Mouse (Mus musculus): ENCODE data around the gene Cox19.

The Cox19 gene

DNA sequence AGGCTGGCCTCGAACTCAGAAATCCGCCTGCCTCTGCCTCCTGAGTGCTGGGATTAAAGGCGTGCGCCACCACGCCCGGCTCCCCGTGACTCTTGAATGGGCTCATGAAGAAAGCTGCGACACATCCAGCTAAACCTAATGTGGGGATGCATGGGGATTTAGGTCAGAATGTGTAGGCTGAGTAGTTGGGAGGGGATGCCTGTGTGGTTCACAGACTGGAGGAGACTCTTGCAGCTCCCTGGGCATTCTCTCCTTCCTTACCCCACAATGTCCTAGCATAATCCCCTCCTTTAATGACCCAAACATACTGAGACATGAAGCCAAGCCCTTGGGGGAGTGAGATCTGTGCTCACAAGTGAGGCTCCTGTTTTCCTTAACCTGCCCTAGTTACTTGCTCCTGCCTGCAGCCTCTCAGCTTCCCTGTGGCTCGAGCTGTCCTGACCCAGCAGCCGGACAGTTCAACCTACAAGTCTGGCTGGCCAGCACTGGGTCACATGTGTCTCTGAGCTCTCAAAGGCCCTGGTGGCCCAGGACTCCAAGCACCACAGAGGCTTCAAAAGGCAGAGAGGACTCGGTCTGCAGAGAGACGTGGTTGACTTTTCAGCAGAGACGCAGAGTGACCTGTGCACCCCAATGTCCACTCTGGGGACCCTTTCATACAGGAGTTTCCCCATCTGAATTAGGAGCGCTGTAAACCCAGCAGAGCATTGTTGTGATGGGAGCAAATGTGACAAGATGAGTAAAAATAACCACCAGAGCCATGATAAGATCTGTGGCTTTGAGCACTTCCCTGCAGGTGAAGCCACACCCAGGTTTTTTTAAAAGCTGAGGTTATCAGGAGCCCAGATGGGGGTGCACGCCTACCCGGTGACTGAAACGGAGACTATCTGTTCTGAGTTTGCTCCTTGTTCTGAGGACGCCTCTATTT, 30.6 kb upstream of the Cox19 start:
- in situ Hi-C loops (cut with MboI, MseI) = no loop called here

DNA sequence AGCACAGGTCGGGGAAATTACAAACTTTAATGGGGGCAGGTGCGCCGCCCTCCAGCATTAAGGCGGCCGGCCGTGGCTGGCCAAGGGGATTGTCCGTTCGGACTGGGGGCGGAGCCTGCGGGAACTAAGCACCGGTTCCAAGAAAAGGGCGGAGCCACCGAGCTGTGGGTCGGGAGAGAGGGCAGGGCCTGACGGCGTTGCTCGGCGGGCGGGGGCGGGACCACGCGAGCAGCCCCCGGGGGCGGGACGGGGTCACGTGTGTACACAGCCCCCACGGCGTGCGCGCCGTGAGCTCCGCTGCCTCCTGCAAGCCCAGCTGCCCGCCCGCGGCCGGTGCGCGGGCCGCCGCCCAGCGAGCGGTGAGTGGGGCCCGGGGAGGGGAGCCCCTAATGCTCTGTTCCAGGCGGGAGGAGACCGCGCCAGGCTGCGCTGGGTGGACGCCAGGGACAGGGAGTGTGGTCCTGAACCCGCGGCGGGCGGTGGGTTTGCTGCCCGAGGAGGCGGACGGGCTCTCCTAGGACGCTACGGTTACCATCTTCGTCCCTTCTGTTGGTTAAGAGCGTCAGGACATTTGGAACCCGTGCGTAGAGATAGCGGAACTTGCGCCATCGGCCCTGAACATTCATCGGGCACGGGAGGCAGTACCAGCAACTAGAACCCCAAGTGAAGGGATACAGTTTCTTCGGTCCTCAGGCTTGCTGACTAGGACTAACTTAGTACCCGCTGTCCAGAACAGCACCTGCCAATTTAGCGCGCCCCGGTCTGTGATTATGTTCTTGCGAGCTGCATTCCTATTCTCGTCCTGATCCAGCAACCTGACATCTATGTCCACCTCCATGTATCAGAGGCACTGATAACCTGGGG, 29.4 kb upstream of the Cox19 start:
- in situ Hi-C loops (cut with MboI, MseI) = no loop called here

DNA sequence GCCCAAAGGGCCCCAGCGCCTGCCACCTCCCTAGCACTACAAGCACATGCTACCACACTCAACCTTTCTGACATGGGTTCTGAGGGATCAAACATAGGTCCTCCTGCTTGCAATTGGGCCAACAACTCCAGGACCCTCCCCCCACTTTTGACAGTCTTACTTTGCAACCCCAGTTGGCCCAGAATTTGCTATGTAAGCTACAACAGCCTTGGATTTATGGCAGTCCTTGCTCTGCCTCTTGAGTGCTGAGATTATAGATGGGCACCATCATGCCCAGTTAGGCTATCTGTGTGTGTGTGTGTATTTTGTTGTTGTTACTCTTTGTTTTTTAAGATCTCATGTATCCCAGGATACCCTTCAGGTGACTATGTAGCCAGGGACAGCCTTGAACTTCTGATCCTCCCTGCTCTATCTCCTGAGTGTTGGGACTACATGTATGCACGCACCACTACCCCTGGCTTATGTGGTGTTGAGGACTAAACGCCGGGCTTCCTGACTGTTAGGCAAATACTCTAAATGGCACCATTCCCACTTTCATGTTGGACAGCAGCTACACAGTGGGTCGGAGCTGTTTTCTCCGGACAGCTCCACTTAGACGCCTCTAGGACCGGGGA, 28.7 kb upstream of the Cox19 start:
- in situ Hi-C loops (cut with MboI, MseI) = no loop called here

DNA sequence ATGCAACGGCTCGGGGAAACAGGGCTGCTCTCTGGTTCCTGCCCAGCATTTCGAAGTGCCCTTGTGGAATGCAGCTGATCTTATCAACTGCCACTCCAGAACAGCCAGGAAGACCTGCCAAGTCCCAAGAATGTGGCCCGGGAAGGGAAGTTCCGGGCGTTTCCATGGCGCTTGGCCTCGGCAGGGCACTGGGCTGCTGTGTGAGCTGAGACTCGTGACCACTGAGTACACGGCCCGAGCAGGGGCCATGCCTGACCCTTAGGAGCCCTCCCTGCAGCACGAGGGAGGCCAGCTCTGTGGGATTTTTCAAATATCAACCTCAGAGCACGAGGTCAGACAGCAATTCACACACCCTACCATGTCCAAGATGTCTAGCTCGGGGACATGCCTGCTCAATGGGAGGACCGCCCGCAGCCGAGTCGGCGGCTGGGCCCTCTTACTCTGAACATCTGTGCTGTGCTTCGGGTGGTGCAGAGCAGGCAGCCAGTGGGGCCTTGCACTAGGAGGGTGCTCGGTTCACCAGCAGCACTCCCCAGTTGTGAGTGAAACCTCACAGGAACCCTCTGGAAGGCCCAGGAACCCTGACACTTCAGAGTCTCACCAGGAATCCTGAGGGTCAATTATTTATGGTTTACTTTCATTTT, 27.9 kb upstream of the Cox19 start:
- in situ Hi-C loops (cut with MboI, MseI) = no loop called here

DNA sequence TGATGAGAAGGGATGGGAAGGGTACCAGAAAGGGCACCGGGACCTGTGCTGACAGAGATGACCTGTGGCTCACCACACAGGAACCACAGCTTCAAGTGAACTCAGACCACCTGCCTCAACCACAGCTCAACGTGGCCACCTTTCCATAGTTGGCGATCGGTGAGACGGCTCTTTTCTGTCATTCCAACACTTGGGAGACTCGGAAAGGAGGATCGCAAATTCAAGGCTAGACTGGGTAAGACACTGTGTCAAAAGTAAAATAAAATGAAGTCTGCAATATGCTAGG, 27.0 kb upstream of the Cox19 start:
- in situ Hi-C loops (cut with MboI, MseI) = no loop called here

DNA sequence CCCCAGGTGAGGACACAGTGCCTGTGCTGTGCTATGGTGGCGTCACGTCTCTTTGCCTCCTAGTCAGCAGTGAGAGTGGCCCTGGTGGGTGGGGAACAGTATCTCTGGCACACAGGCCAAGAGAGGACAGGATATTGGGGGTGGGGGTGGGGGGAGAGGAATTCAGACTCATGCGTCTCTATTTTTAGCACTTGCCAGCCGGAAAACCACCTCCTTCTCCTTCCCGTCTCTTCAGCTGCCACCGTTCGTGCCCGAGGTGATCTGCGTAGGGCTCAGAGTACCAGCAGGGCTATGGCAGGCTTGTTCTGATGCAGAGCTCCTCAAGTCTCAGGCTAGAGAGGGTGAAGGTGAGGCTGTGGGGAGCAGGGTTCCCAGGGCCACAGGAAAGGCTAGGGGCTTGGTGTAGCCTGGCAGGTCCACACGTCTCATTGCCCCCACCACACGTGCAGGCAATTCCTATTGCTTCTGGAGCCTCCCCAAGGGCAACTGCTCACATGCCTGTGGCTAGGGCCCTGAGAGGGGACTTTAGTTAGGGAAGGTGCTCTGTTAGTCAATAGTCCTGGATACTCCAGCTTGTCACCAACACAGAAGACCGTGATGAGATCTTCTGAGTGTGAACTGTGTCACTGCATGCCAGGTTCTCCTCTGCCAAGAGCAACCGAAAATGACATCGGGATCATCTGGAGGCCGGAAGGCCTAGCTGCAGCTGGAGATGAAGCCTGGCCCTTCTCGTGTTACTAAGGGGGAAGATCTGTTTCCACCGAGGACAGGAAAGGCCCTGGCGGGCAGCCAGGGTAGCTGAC, 26.5 kb upstream of the Cox19 start, which contains the start of gene Gpr146:
Gene Gpr146, plus strand, starts transcription at position 230 of the 803 bp plus-strand sequence.
- in situ Hi-C loops (cut with MboI, MseI) = no loop called here

DNA sequence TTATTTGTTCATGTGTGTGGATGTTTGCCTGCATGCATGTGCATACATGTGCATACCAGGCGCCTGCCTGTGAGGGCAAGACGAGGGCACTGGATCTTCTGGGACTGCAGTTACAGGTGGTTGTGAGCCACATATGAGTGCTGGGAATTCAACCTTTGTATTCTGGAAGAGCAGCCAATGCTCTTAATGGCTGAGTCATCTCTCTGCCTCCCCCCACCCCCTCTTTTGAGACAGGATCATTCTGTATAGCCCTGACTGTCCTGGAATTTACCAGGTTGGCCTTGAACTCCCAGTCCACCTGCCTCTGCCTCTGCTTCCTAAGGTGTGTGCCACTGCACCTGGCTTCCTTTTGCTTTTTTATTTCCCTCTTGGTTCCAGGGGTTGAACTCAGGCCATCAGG, 23.6 kb upstream of the Cox19 start:
- in situ Hi-C loops (cut with MboI, MseI) = no loop called here

DNA sequence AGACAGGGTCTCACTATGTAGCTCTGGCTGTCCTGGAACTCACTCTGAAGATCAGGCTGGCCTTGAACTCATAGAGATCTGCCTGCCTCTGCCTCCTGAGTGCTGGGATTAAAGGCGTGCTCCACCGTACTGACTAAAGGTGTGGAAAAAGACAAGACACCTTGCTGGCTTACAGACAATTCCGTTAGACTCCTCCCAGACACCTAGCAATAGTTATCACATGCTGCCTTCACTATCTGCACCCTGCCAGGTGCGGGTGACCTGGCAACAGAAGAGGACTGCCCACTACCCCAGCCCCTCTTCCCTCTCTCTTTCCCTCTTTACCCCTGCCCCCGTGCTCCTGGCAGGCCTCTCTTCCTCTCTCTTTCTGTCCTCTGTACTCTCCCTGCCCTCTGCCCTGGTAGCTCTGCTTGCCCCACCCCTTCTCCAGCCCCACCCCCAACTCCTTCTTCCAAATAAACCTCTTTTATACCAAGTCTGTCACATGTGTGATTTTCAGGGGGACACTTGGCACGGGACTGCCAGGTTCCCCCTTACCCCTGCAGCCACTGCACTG, 22.7 kb upstream of the Cox19 start:
- in situ Hi-C loops (cut with MboI, MseI) = no loop called here

DNA sequence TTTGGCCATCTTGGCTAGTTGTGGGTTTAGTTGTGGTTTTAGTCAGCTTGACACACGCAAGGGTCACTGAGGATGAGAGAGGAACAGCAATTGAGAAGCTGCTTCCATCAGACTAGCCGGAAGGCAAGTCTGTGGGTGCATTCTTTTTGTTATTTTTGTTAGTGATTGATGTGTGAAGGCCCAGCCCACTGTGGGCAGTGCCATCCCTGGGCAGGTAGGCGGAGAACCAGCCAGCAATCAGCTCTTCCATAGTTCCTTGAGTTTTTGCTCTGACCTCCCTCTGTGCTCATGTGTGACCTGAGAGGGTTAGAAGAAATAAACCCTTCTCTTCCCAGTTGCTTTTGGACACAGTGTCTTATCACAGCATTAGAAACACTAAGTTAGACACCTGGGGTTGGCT, 21.9 kb upstream of the Cox19 start:
- in situ Hi-C loops (cut with MboI, MseI) = no loop called here

DNA sequence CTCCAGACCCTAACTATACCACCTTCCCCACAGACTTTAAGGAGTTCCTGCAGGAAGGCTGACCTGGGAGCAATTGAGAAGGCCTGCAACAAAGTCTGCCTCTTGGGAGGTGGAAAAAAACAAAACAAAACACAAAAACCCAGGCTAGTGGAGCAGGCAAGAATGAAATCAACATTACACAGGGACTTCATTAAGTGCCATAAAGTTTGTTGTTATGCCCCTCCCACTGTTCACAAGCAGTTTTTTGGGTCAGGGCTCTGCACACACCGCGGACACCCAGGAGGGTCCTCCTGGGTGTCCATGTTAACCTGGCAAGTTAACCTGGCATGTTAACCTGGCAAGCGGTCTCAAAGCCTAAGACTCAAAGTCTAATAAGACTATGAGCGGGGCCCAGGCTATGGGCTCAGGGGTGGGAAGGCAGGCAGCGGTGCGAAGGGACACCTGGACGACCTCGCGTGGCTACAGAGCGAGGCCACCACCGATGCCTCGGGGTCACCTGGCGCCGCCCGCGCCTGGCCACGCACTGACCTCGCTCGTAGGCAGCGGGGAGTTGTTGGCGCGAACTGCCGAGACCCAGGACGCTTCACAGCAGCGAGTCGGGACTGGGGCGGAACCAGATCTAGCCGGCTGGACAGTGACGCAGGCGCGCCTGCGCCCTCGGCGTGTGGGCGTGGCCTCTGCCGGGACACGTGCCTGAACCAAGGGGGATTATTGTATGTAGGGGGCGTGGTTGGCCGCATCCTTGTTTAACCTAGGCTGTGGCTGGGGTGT, 20.6 kb upstream of the Cox19 start:
- in situ Hi-C loops (cut with MboI, MseI) = no loop called here

DNA sequence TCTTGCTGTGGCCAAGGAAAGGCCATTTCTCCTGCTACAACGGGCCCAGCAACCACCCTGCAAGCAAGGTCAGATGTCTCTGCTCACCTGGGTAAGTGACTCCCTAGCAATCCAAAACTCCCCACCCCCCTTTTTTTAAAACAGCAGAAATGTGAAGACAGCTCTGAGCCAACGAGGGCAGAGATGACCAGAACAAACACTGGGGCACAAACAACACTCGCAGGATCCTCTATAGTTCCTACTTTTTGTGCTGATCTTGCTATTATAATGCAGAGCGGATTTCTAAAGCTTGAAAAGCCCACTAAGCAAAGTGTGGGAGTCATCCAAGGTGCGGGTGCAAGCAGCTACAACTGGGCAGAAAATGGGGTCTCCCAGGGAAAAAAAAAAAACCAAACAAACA, 19.9 kb upstream of the Cox19 start:
- in situ Hi-C loops (cut with MboI, MseI) = no loop called here

DNA sequence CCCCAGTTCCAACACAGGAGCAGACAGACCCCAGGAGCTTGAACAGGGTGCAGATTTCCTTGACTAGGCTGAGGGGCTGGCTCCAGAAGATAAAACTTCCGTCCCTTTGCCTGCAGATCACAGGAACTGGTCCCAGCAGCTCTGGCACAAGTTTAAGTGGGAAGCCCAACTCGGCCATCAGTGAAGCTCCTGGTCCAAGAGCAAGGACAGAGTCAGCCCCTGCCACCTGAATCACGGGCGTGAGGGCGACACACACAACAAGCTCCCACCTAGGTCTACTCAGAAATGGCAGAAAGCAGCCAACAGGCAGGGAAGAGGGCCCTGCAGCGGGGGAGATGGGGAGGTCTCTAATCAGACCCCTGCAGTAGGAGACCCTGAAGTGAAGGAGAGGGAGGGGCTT, 19.1 kb upstream of the Cox19 start:
- in situ Hi-C loops (cut with MboI, MseI) = no loop called here

DNA sequence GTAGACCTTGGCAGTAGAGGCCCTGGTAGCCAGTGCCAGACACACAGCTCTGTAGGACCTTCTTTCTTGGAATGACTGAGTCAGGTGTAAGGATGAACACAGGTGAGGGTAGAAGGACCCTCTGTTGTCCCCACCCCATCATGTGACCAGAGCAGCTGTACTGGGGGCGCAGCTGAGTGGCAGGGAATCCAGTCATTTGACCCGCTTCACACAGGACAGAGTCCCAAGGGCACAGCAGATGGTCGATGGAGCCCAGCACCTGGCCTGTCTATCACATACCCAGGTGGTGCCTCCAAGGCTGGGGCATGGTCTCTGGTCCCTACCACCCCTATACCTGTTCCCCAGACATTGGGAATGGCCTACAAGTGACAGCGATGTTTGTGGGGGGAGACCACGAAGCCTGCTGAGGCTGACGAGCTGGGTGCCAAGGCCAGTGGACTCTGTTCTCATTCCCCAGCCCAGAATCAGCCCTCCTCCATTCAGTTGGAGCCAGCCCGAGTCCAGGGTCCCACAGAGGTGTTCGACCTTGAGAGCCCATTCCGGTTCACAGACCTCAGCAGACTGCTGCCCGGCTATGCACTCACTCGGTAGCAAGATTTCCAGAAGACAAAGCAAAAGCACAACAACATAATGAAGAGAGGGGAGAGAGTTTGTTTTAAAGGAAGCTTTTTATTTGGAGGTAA, 17.6 kb upstream of the Cox19 start:
- in situ Hi-C loops (cut with MboI, MseI) = no loop called here

DNA sequence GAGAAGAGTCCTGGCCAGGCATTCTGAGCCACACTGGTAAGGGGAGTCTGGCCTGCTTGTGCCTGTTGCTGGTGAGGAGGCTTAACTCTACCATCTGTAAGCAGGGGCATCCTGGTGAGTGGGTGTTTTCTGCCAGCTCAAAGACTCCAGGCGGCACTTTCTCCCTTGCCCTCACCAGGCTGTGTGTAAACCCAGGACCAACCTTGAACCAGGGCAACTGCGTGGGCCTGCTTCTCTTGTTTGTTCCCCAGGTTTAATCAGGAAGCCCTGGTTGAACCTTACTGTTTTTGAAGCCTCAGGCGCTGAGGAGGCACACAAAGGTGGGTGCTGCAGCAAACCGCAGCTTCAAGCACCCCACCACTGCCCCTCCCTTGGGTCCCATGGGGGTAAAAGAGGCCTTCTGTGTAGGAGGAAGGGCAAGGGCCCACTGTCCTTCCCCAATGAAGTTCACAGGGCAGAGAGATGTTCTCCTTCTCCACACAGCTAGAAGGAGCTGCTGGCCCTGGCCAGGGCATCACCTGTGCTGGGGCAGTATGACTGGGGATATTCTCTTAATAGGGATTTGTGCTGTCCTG, 16.8 kb upstream of the Cox19 start:
- in situ Hi-C loops (cut with MboI, MseI) = no loop called here

DNA sequence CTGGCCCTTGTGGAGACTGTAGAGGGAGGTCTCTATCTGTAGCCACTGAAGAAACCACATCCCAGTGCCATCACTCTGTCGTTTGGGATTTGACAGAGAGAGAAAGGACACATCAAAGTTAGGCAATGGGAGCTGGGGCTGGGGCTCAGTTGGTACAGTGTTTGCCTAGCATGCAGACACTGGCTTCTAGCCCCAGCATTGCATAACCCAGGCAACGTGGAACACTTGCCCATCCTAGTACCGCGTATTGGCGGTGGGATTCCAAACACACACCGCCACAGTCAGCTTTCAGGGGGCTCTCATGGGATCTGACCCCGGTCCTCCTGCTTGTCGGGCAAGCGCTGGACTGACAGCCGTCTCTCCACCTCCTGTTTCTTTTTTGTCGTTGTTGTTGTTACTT, 15.3 kb upstream of the Cox19 start:
- in situ Hi-C loops (cut with MboI, MseI) = no loop called here

DNA sequence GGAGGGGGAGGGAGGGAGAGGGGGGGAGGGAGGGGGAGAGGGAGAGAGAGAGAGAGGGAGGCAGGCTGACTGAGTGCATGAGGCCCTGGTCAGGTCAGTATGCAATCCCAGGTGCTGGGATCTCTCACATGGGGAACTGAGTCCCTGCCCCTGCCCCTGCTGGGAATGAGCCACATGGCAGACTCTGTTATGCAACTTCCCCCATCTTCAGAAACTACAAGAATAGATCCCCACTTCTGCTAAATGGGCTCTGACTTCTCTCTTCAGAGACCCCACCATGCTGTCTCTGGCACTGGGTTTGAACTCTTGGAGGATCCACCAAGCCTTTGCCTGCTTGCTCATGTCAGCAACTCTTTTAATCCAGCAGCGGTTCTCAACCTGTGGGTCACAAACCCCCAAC, 14.6 kb upstream of the Cox19 start:
- in situ Hi-C loops (cut with MboI, MseI) = no loop called here

DNA sequence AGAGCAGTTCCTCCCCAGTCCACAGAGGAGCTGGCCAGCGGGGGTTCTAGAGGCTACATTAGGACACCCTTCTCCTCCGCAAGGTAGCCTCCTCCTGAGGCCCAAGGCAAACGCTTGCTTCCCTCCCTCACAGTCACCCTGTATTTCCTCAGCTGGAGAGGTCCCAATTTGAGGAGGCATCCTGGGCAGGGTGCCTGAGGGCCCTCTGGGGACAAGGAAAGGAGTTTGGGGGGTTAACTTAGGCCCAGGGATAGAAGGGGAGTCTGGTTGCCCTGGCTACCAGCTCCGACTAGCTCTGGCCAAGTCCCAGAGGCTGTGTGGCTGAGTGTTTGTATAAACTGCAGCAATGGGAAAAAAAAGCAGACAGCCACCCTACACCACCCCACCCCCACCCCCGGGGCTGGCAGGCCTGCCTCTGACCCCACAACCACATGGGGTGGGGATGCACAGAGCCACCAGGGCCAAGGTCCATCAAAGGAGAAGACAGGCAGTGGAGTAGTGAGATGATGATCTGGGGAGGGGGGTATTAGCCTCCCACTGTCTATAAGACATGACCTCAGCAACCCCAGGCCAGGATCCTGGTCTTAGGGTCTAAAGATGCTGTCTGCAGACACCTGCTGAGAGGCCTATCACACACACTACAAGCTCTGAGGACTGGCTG, 13.8 kb upstream of the Cox19 start:
- in situ Hi-C loops (cut with MboI, MseI) = no loop called here

DNA sequence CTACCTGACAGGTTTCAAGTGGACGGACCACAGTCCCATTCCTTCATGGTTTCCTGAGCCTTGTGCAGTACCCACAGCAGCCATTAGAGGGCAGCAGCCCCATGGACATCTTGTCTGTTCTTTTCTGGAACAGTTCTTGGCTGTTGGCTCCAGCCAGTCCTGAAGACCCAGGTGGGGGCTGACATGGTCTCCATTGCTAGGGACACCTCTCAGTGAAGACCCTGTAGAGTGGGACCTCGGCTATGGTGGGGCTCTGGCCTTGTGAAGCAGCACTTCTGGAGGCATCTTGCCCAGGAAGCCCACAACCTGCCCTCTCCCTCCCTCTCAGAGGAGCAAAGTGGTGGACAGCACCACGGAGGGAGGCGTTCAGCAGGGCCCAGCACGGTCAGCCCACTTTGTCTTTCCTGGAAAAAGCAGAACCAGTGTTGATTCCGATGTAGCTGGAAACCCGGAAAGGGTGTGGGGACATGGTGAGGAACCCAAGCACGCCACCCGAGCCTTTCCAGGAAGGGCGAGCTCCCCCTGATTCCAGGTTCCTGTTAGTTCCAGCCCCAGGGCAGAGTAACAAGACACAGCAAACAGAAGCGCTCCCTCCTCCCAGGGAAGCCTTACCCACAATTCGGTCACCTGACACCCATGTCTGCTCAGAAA, 13.2 kb upstream of the Cox19 start:
- in situ Hi-C loops (cut with MboI, MseI) = no loop called here

All from T-helper 2 cell (primary cell).